Mouse (Mus musculus): Measurements from ENCODE around the gene Hist1h3i.

GRCm38 (mm10) chr13:21753051-21753523 lies 30.1 kb downstream of the Hist1h3i start:
- TF ChIP-seq GATA1 (IDR thresholded peaks at IDR 0.05; ENCODE audit: low read length) (no peak), TAL1 (IDR thresholded peaks at IDR 0.05; ENCODE audit: low read length) (no peak)

Data from erythroblast, embryonic 14.5 days (primary cell).